ENCODE assay signal across 9 mouse cellular contexts in the genomic region with DNA sequence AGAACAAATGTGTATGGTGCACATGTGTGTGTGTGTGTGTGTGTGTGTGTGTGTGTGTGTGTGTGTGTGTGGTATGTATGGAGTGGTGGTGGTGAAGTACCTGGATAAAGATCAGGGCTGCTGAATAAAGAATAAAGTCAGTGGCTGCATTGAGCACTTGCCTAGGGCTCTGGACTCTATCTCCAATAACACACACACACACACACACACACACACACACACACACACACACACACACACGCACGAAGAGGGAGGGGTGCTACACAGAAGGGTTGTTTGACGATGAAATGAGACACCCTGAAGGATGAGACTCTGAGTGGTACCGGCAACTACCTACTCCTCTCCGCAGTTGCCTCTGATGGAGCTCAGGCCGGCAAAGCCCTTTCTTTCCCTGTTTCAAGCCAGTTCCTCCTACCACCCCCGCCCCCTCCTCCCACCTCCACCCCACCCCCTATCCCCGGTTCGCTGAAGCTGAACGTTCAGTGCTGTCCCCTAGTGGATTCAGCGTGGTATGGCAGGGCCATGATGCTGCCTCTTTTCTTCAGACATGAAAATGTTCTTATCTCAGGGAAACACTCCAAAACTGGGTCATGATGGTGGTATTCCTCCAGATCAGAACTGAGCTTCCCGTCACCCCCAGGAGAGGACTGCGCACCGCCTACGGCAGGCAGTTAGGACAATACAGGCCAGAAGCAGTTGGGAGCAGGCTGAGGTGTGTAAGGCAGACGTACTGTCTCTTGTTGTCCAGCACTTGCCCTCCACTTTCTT. TPM values are rescaled to one million over a fixed set of nuclear protein-coding genes. Genes with fewer than 3 reads are reported as not detected.
DNase-seq lines count a peak whose midpoint lies in the region; ATAC-seq and TF ChIP-seq lines count a peak whose summit lies in the region.
"Had no signal": no experiment of that assay in that cellular context is flagged by ENCODE, and none has a peak within 500 bp of the region (broad histone marks: within the 10 kb centered on the region; RNA-seq: fewer than 3 reads in every experiment).

No protein-coding gene starts in this region.

- H3K27ac ChIP-seq in layer of hippocampus, adult 2 months = no peak overlapping the region

- intact Hi-C loops in heart, postnatal 10 days (cut with DNase I) = loop anchor here (2.0 kb wide), 1 partner anchor 271 kb away; a partner anchor contains a TSS

- TF ChIP-seq POLR2A in lung, adult 2 months (IDR thresholded peaks at IDR 0.05; ENCODE audit: borderline replicate concordance, extremely low read depth, low read depth, low read length) = no peak

- no peak overlapping the region for H3K4me3 ChIP-seq in layer of hippocampus, adult 2 months
- no peak overlapping the region for H3K4me3 ChIP-seq in lung, adult 2 months (replicated peaks; ENCODE audit: extremely low read depth, low read depth, low read length)

- DNase-seq in CD4-positive, CD25-positive, alpha-beta regulatory T cell, adult 2 months (ENCODE audit: low read depth, low spot score) = peak; percentile 76
- DNase-seq in T-cell, adult 2 months (ENCODE audit: low spot score) = peak; percentile 40
- peak; percentile 43 for DNase-seq in embryo, embryonic 11.5 days (ENCODE audit: low read depth, low spot score)
- peak; percentile 52 to 70 for DNase-seq in heart, postnatal 10 days
- DNase-seq in layer of hippocampus, adult 2 months (ENCODE audit: low spot score in 2 of 2) = peak; percentile 10 to 61
- DNase-seq in lung, adult 2 months = peak; percentile 13
- peak; percentile 46 to 67 for DNase-seq in urinary bladder, postnatal 4 days (ENCODE audit: low spot score in 2 of 2)

- WGBS in lung, adult 2 months = 7% methylated on average over 16 of the region's 16 CpGs

- TF ChIP-seq CTCF in layer of hippocampus, adult 2 months (conservative IDR thresholded peaks at IDR 0.05) = peak; percentile 80
- peak; percentile 83 for TF ChIP-seq CTCF in lung, adult 2 months (IDR thresholded peaks at IDR 0.05; ENCODE audit: insufficient read depth, low read length)

- peak; percentile 59 for ATAC-seq in neutrophil, adult 5-6 weeks (ENCODE audit: extremely low read depth, insufficient number of reproducible peaks, low FRiP score, poor library complexity, severe bottlenecking)

- no peaks in the 10 kb centered on the region for H3K4me1 ChIP-seq in lung, adult 2 months (ENCODE audit: control insufficient read depth, insufficient read depth, low read length)

RNA-seq across cellular contexts. Expression of a gene that starts 1.5 kb away (rescaled TPM):
- under 1 TPM in 1 of 2 experiments, not detected in 1; 0.05 TPM for total RNA-seq in heart, postnatal 10 days (2021)
- total RNA-seq in layer of hippocampus, adult 2 months (2021) = not detected
- 0.78 and 1.3 TPM in 2 replicates for polyA plus RNA-seq in lung, adult 2 months (2012; rRNA removed)
- total RNA-seq in neutrophil, adult 5-6 weeks (2017) = 25.6 and 25.8 TPM in 2 replicates
- polyA plus RNA-seq: liver, embryonic 16.5 days had no signal

RNA-seq across cellular contexts. Expression of a gene that starts 3.8 kb away (rescaled TPM):
- not detected for total RNA-seq in heart, postnatal 10 days (2021)
- not detected for total RNA-seq in layer of hippocampus, adult 2 months (2021)
- polyA plus RNA-seq in lung, adult 2 months (2012; rRNA removed) = not detected in 2 replicates
- 0.70 and 0.98 TPM in 2 replicates for total RNA-seq in neutrophil, adult 5-6 weeks (2017)
- polyA plus RNA-seq: liver, embryonic 16.5 days had no signal

RNA-seq across cellular contexts. Expression of a gene that starts 20.3 kb away (rescaled TPM):
- total RNA-seq in heart, postnatal 10 days (2021) = 1 to 10 TPM; 1.1 to 1.4 TPM
- not detected for total RNA-seq in layer of hippocampus, adult 2 months (2021)
- polyA plus RNA-seq in lung, adult 2 months (2012; rRNA removed) = 14.4 and 19.3 TPM in 2 replicates
- 493 and 656 TPM in 2 replicates for total RNA-seq in neutrophil, adult 5-6 weeks (2017)

RNA-seq across cellular contexts. Expression of a gene that starts 36.2 kb away (rescaled TPM):
- under 1 TPM; 0.35 to 0.57 TPM for total RNA-seq in heart, postnatal 10 days (2021)
- not detected for total RNA-seq in layer of hippocampus, adult 2 months (2021)
- 3.0 and 5.2 TPM in 2 replicates for polyA plus RNA-seq in lung, adult 2 months (2012; rRNA removed)
- 0.35 and 0.37 TPM in 2 replicates for total RNA-seq in neutrophil, adult 5-6 weeks (2017)

RNA-seq across cellular contexts. Expression of a gene that starts 54.9 kb away (rescaled TPM):
- total RNA-seq in heart, postnatal 10 days (2021) = under 1 TPM in 1 of 2 experiments, not detected in 1; 0.48 TPM
- total RNA-seq in layer of hippocampus, adult 2 months (2021) = 100 to 1,000 TPM; 135 to 145 TPM
- 3.3 and 3.7 TPM in 2 replicates for polyA plus RNA-seq in lung, adult 2 months (2012; rRNA removed)
- total RNA-seq in neutrophil, adult 5-6 weeks (2017) = 0.49 and 0.70 TPM in 2 replicates

Comparison
In these comparisons a context has a peak if more than half of its experiments do, and no peak if none do; other contexts are left out.
1. DNase-seq: peak in every context shown above with its lines; median percentile 76 in CD4-positive, CD25-positive, alpha-beta regulatory T cell, adult 2 months; 61 in heart, postnatal 10 days; 56 in urinary bladder, postnatal 4 days; 43 in embryo, embryonic 11.5 days; 40 in T-cell, adult 2 months; 36 in layer of hippocampus, adult 2 months; 13 in lung, adult 2 months.
2. RNA of a gene that starts 1.5 kb away (total RNA-seq): 25.6 to 25.8 TPM in neutrophil, adult 5-6 weeks; 0.05 TPM in heart, postnatal 10 days and not detected in layer of hippocampus, adult 2 months; every median in the first group is over 10 times any median in the second.
3. RNA of a gene that starts 20.3 kb away (total RNA-seq): 493 to 656 TPM in neutrophil, adult 5-6 weeks; 1.1 to 1.4 TPM in heart, postnatal 10 days and not detected in layer of hippocampus, adult 2 months; every median in the first group is over 100 times any median in the second.